Mouse (Mus musculus) stomach, postnatal 0 days (tissue): ENCODE measurements around the gene Negr1.

Experiments
- CTCF ChIP-seq: IDR thresholded peaks from 2 replicates; pipeline ENCODE4 v1.5.1; 2016; ENCODE audit warnings: antibody characterized with exemption, low read depth, mild to moderate bottlenecking, moderate library complexity
- EP300 ChIP-seq: optimal IDR thresholded peaks from 2 replicates; pipeline ENCODE3; 2016; ENCODE audit warnings: antibody characterized with exemption

DNA sequence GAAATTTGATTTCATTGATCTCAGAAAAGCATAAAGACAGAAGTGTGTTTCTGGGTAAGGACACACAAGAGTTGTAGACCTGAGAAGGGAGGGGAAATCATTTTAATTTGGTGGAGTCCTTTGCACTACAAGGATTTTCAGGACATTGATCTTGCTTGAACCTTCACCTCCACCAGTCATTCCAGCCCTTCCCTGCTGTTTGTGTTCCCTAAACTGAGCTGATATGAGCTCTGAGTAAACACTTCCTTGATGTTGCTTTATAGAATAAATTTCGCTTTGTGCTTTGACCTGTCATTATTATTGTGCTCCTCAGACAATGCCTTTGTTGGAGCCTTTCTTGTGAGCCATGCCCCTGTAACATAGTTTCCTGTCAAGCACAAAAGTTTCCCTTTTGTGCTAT, 335.0 kb downstream of the Negr1 start:
- no peak for TF ChIP-seq EP300
- no peak for TF ChIP-seq CTCF
